Mouse (Mus musculus) CH12.LX (cell line): Measurements from ENCODE around the gene Musk. TPM values are rescaled to one million over a fixed set of nuclear protein-coding genes. Genes with fewer than 3 reads are reported as not detected.

Source experiments
- DNase-seq: peaks from one replicate; pipeline ENCODE4 v3.0.0-alpha.2; 2013; ENCODE audit errors: extremely low read depth
- H3K27ac ChIP-seq: 2 replicates; pipeline ENCODE4 v1.5.1; 2012; ENCODE audit warnings: low read depth, mild to moderate bottlenecking, control low read depth, moderate library complexity; ENCODE audit not compliant: insufficient read depth
- H3K27me3 ChIP-seq: replicated peaks from 2 replicates; pipeline ENCODE3; 2012; ENCODE audit warnings: inconsistent platforms
- H3K36me3 ChIP-seq, 2 experiments: replicated peaks in 1 of 2; 2 replicates each; pipeline versions ENCODE3 to v1.6.1; 2012; ENCODE audit warnings: inconsistent platforms in 1 of 2, low read length in 1 of 2, mild to moderate bottlenecking in 1 of 2, mixed read lengths in 1 of 2, moderate library complexity in 1 of 2; ENCODE audit not compliant: control insufficient read depth in 1 of 2, insufficient read depth in 1 of 2
- H3K4me1 ChIP-seq, 2 experiments: 2 replicates each; pipeline ENCODE4 v1.6.1; 2012; ENCODE audit warnings: inconsistent platforms in 1 of 2, moderate library complexity in 1 of 2; ENCODE audit not compliant: insufficient read depth in 2 of 2, control insufficient read depth in 1 of 2
- H3K4me2 ChIP-seq: 2 replicates; pipeline ENCODE4 v1.6.1; 2012; ENCODE audit warnings: low read depth, mild to moderate bottlenecking, control low read depth; ENCODE audit not compliant: poor library complexity, insufficient read depth, severe bottlenecking
- H3K4me3 ChIP-seq, 3 experiments: fragments of 150-350 bp in 1 of 3; sonication (generic) in 1 of 3; replicated peaks in 1 of 3; 2 replicates each; pipeline versions ENCODE3 to v1.5.1; 2011 to 2012; ENCODE audit warnings: low read depth in 2 of 3, low read length in 2 of 3, mild to moderate bottlenecking in 2 of 3, moderate library complexity in 2 of 3, control low read depth in 1 of 3, improper control_type of control experiment in 1 of 3, inconsistent platforms in 1 of 3, mixed read lengths in 1 of 3; ENCODE audit not compliant: poor library complexity in 1 of 3
- H3K79me2 ChIP-seq: replicated peaks from 2 replicates; pipeline ENCODE4 v1.6.1; 2012; ENCODE audit warnings: mild to moderate bottlenecking, moderate library complexity; ENCODE audit not compliant: control insufficient read depth, poor library complexity, insufficient read depth, severe bottlenecking; ENCODE audit errors: extremely low read depth
- H3K9ac ChIP-seq: 2 replicates; pipeline ENCODE4 v1.6.1; 2012; ENCODE audit warnings: low read depth, mild to moderate bottlenecking, control low read depth, moderate library complexity; ENCODE audit not compliant: insufficient read depth
- H3K9me3 ChIP-seq: replicated peaks from 2 replicates; pipeline ENCODE3; 2012; ENCODE audit warnings: low read length, inconsistent platforms, mixed read lengths
- CHD1 ChIP-seq: IDR thresholded peaks from 2 replicates; pipeline ENCODE4 v1.6.1; 2012; ENCODE audit warnings: low read depth, low read length, improper control_type of control experiment, inconsistent platforms
- ELF1 ChIP-seq: IDR thresholded peaks from 2 replicates; pipeline ENCODE4 v1.6.1; 2014; ENCODE audit warnings: low read depth, mild to moderate bottlenecking, inconsistent platforms, low read length, improper control_type of control experiment
- EP300 ChIP-seq: IDR thresholded peaks from 2 replicates; pipeline ENCODE4 v1.6.1; 2011; ENCODE audit warnings: low read length, improper control_type of control experiment
- ETS1 ChIP-seq: conservative IDR thresholded peaks from 2 replicates; pipeline ENCODE4 v1.6.1; 2012; ENCODE audit warnings: low read depth, mild to moderate bottlenecking, inconsistent platforms, low read length, improper control_type of control experiment, moderate library complexity
- HCFC1 ChIP-seq: IDR thresholded peaks from 2 replicates; pipeline ENCODE4 v1.6.1; 2012; ENCODE audit warnings: low read depth, mild to moderate bottlenecking, inconsistent platforms, low read length, improper control_type of control experiment
- IRF4 ChIP-seq: IDR thresholded peaks from 2 replicates; pipeline ENCODE4 v1.6.1; 2014; ENCODE audit warnings: low read depth, mild to moderate bottlenecking, inconsistent platforms, low read length, improper control_type of control experiment
- KAT2A ChIP-seq: IDR thresholded peaks from 2 replicates; pipeline ENCODE4 v1.6.1; 2012; ENCODE audit warnings: low read length, improper control_type of control experiment, inconsistent platforms; ENCODE audit not compliant: insufficient replicate concordance
- MAFK ChIP-seq: IDR thresholded peaks from 2 replicates; pipeline ENCODE4 v1.6.1; 2011; ENCODE audit warnings: low read length, improper control_type of control experiment; ENCODE audit not compliant: insufficient replicate concordance
- MAX ChIP-seq: IDR thresholded peaks from 2 replicates; pipeline ENCODE4 v1.6.1; 2011; ENCODE audit warnings: low read length, improper control_type of control experiment
- MAZ ChIP-seq: IDR thresholded peaks from 2 replicates; pipeline ENCODE4 v1.6.1; 2012; ENCODE audit warnings: low read depth, mild to moderate bottlenecking, inconsistent platforms, low read length, improper control_type of control experiment, moderate library complexity
- MEF2A ChIP-seq: IDR thresholded peaks from 2 replicates; pipeline ENCODE4 v1.6.1; 2014; ENCODE audit warnings: low read depth, mild to moderate bottlenecking, inconsistent platforms, low read length, improper control_type of control experiment, borderline replicate concordance
- MXI1 ChIP-seq: IDR thresholded peaks from 2 replicates; pipeline ENCODE4 v1.6.1; 2011; ENCODE audit warnings: mild to moderate bottlenecking, low read depth, low read length, improper control_type of control experiment
- MYC ChIP-seq: IDR thresholded peaks from 2 replicates; pipeline ENCODE4 v1.6.1; 2011; ENCODE audit warnings: low read depth, mild to moderate bottlenecking, improper control_type of control experiment, low read length
- POLR2A ChIP-seq: IDR thresholded peaks from 2 replicates; pipeline ENCODE4 v1.6.1; 2011; ENCODE audit warnings: low read depth, mild to moderate bottlenecking, improper control_type of control experiment, low read length
- RAD21 ChIP-seq: IDR thresholded peaks from 2 replicates; pipeline ENCODE4 v1.6.1; 2011; ENCODE audit warnings: low read depth, mild to moderate bottlenecking, low read length, improper control_type of control experiment, moderate library complexity
- RCOR1 ChIP-seq: conservative IDR thresholded peaks from 2 replicates; pipeline ENCODE4 v1.6.1; 2012; ENCODE audit warnings: low read depth, mild to moderate bottlenecking, inconsistent platforms, low read length, improper control_type of control experiment
- SIN3A ChIP-seq: IDR thresholded peaks from 2 replicates; pipeline ENCODE4 v1.6.1; 2012; ENCODE audit warnings: low read length, improper control_type of control experiment, inconsistent platforms
- TBP ChIP-seq: conservative IDR thresholded peaks from 2 replicates; pipeline ENCODE4 v1.6.1; 2011; ENCODE audit warnings: low read depth, low read length, improper control_type of control experiment
- TCF12 ChIP-seq: IDR thresholded peaks from 2 replicates; pipeline ENCODE4 v1.6.1; 2014; ENCODE audit warnings: low read depth, mild to moderate bottlenecking, inconsistent platforms, low read length, improper control_type of control experiment
- UBTF ChIP-seq: IDR thresholded peaks from 2 replicates; pipeline ENCODE4 v1.6.1; 2012; ENCODE audit warnings: low read depth, mild to moderate bottlenecking, inconsistent platforms, low read length, improper control_type of control experiment, moderate library complexity
- USF1 ChIP-seq: IDR thresholded peaks from 2 replicates; pipeline ENCODE4 v1.6.1; 2014; ENCODE audit warnings: low read depth, mild to moderate bottlenecking, inconsistent platforms, low read length, improper control_type of control experiment
- USF2 ChIP-seq: conservative IDR thresholded peaks from 2 replicates; pipeline ENCODE4 v1.6.1; 2011; ENCODE audit warnings: low read depth, low read length, improper control_type of control experiment
- ZC3H11A ChIP-seq: IDR thresholded peaks from 2 replicates; pipeline ENCODE4 v1.6.1; 2012; ENCODE audit warnings: low read depth, mild to moderate bottlenecking, inconsistent platforms, low read length, improper control_type of control experiment
- ZKSCAN1 ChIP-seq: IDR thresholded peaks from 2 replicates; pipeline ENCODE4 v1.6.1; 2012; ENCODE audit warnings: low read depth, inconsistent platforms, low read length, improper control_type of control experiment, borderline replicate concordance
- dilution Hi-C: fragments of 300-500 bp; cut with MboI; formaldehyde crosslinking; loops from 2 replicates; pipeline ENCODE4 v1.14.3; 2020; ENCODE audit warnings: low sequenced_read_pairs; ENCODE audit not compliant: extremely low pct_unique_long_range_greater_than_20kb, extremely low pct_ligation_motif_present
- in situ Hi-C: fragments of 300-500 bp; cut with MboI; formaldehyde crosslinking; loops from 3 replicates; pipeline ENCODE4 v1.14.3; 2019; ENCODE audit warnings: low sequenced_read_pairs, low pct_ligation_motif_present, low pct_unique_long_range_greater_than_20kb, mixed read lengths
- polyA plus RNA-seq: library from polyadenylated mRNA; unstranded; fragments of >175 nt; gene quantifications from 2 replicates; pipeline ENCODE4 v1.2.1, GENCODE M21; 2012; ENCODE audit warnings: low read depth; ENCODE audit not compliant: insufficient read length
- total RNA-seq, 2 experiments: library from RNA; depleted of rRNA; stranded (reverse); fragments of 300-350 nt in 1 of 2; fragments of >200 nt in 1 of 2; gene quantifications; 2 replicates each; pipeline ENCODE4 v1.2.3; 2012 to 2014

The Musk gene
- total and polyA plus RNA-seq, 3 experiments: not detected

GRCm38 (mm10) chr4:58326746-58327145 lies 41.0 kb downstream of the Musk start:
- Histone ChIP-seq H3K27ac (no peak overlapping the region), H3K9me3 (no peaks in the 10 kb centered on the region), H3K9ac (no peak overlapping the region), H3K4me2 (no peak overlapping the region), H3K4me3 (no peak overlapping the region), H3K27me3 (no peaks in the 10 kb centered on the region), H3K79me2 (no peaks in the 10 kb centered on the region), H3K36me3 (no peaks in the 10 kb centered on the region), H3K4me1 (no peaks in the 10 kb centered on the region)
- no peak for TF ChIP-seq IRF4
- no peak for TF ChIP-seq TCF12
- no peak for TF ChIP-seq CHD1
- in situ Hi-C loops (no loop called here), dilution Hi-C loops (no loop called here)
- no peak for DNase-seq

GRCm38 (mm10) chr4:58328231-58328630 lies 42.5 kb downstream of the Musk start:
- H3K36me3 ChIP-seq: no peaks in the 10 kb centered on the region
- H3K27ac ChIP-seq: no peak overlapping the region
- in situ Hi-C loops: no loop called here
- TF ChIP-seq IRF4: no peak
- no peak for TF ChIP-seq ELF1
- no peak for TF ChIP-seq USF2
- TF ChIP-seq EP300: no peak
- TF ChIP-seq MAFK: no peak
- TF ChIP-seq SIN3A: no peak
- no peak for TF ChIP-seq RCOR1
- no peak for TF ChIP-seq ETS1
- TF ChIP-seq MEF2A: no peak
- no peak for TF ChIP-seq MAX
- TF ChIP-seq ZC3H11A: no peak
- no peak for TF ChIP-seq POLR2A
- TF ChIP-seq MYC: no peak
- no peak for TF ChIP-seq RAD21
- no peaks in the 10 kb centered on the region for H3K79me2 ChIP-seq
- H3K4me2 ChIP-seq: no peak overlapping the region
- no peaks in the 10 kb centered on the region for H3K4me1 ChIP-seq
- H3K4me3 ChIP-seq: no peak overlapping the region
- no peaks in the 10 kb centered on the region for H3K27me3 ChIP-seq
- DNase-seq: no peak
- H3K9ac ChIP-seq: no peak overlapping the region
- H3K9me3 ChIP-seq: no peaks in the 10 kb centered on the region
- dilution Hi-C loops: no loop called here

DNA sequence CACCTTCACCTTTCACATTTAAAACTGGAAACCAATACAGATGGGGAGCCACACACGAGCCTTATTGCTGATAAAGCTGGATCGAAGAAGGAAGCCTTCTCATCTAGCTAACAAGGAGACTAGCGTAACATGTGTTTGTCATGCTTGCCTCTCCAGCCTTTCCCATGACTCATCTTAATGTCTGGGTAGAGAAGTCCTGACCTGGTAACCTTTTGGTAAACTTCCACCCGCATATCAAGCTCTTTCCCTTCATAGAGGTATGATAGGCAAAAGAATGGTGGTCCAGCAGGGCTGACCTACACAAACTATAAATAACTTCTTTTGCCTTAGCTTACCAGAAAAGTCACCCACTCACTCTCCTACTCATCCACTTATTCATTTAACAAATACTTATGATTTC lies 44.3 kb downstream of the Musk start:
- Histone ChIP-seq H3K79me2 (no peaks in the 10 kb centered on the region), H3K4me2 (no peak overlapping the region), H3K27ac (no peak overlapping the region), H3K27me3 (no peaks in the 10 kb centered on the region), H3K4me1 (no peaks in the 10 kb centered on the region), H3K4me3 (no peak overlapping the region), H3K9me3 (no peaks in the 10 kb centered on the region), H3K36me3 (no peaks in the 10 kb centered on the region), H3K9ac (no peak overlapping the region)
- dilution Hi-C loops: no loop called here
- in situ Hi-C loops: no loop called here
- no peak for DNase-seq
- TF ChIP-seq RCOR1 (no peak), IRF4 (no peak), MXI1 (no peak), UBTF (no peak), ETS1 (no peak), POLR2A (no peak), ZC3H11A (no peak), CHD1 (no peak), TCF12 (no peak), USF1 (no peak), MAFK (no peak), KAT2A (no peak), HCFC1 (no peak), EP300 (no peak), ZKSCAN1 (no peak), USF2 (no peak), MAZ (no peak), TBP (no peak)
